Mouse (Mus musculus) thymus, postnatal 10 days (tissue): ENCODE measurements around the gene Zbtb12.

Experiments used
- DNase-seq, 2 experiments: peaks; one replicate each; pipeline ENCODE4 v3.0.0; 2021; ENCODE audit warnings: low spot score in 2 of 2

Gene Zbtb12

GRCm38 (mm10) chr17:34865981-34866380 lies 13.3 kb upstream of the Zbtb12 start:
- DNase-seq: no peak

- no peak for DNase-seq
Observed at GRCm38 (mm10) chr17:34874321-34874720, 5.0 kb upstream of the Zbtb12 start.

- no peak for DNase-seq
Observed at GRCm38 (mm10) chr17:34881166-34881565, 1.9 kb downstream of the Zbtb12 start.

GRCm38 (mm10) chr17:34881683-34882310 lies 2.5 kb downstream of the Zbtb12 start, which contains the start of gene Gm20547:
Gene Gm20547, minus strand, starts transcription at chr17:34882042.
- DNase-seq: no peak

- no peak for DNase-seq
Observed at GRCm38 (mm10) chr17:34883332-34883731, 4.0 kb downstream of the Zbtb12 start.

- DNase-seq: no peak
Observed at GRCm38 (mm10) chr17:34884704-34885103, 5.4 kb downstream of the Zbtb12 start.

GRCm38 (mm10) chr17:34885615-34886014 lies 6.3 kb downstream of the Zbtb12 start:
- no peak for DNase-seq

- DNase-seq: no peak
Observed at GRCm38 (mm10) chr17:34887942-34888341, 8.7 kb downstream of the Zbtb12 start.

- no peak for DNase-seq
Observed at GRCm38 (mm10) chr17:34890074-34890743, 10.9 kb downstream of the Zbtb12 start.

GRCm38 (mm10) chr17:34891377-34891776 lies 12.1 kb downstream of the Zbtb12 start:
- no peak for DNase-seq

GRCm38 (mm10) chr17:34893072-34893824 lies 14.0 kb downstream of the Zbtb12 start:
- DNase-seq: no peak

GRCm38 (mm10) chr17:34894074-34894597 lies 14.9 kb downstream of the Zbtb12 start:
- peak; percentile 85 to 95 for DNase-seq

GRCm38 (mm10) chr17:34894801-34895530 lies 15.7 kb downstream of the Zbtb12 start:
- DNase-seq: peak; percentile 37 to 54

- peak in 1 of 2 experiments; percentile 14 for DNase-seq
Observed at GRCm38 (mm10) chr17:34895724-34896123, 16.4 kb downstream of the Zbtb12 start.

- DNase-seq: peak in 1 of 2 experiments; percentile 14
Observed at GRCm38 (mm10) chr17:34896366-34896765, 17.1 kb downstream of the Zbtb12 start.

- DNase-seq: no peak
Observed at GRCm38 (mm10) chr17:34897373-34898159, 18.3 kb downstream of the Zbtb12 start.

- peak; percentile 68 to 75 for DNase-seq
Observed at GRCm38 (mm10) chr17:34898160-34898586, 18.9 kb downstream of the Zbtb12 start, which contains the start of the genes C2 and Ehmt2. Gene C2, minus strand, starts transcription at chr17:34898265. Gene Ehmt2, plus strand, starts transcription at chr17:34898469.

- no peak for DNase-seq
Observed at GRCm38 (mm10) chr17:34898706-34899052, 19.4 kb downstream of the Zbtb12 start.

- peak; percentile 44 to 52 for DNase-seq
Observed at GRCm38 (mm10) chr17:34899053-34899889, 20.0 kb downstream of the Zbtb12 start.

- DNase-seq: no peak
Observed at GRCm38 (mm10) chr17:34899890-34900243, 20.6 kb downstream of the Zbtb12 start.
